Mouse (Mus musculus) frontal cortex, postnatal 10 days (tissue): Measurements from ENCODE around the gene Kcnip3.
A peak's percentile ranks its signal among the peaks of the same experiment; 100 is the strongest.

Source experiments
- DNase-seq, 2 experiments: peaks; one replicate each; pipeline ENCODE4 v3.0.0; 2022; ENCODE audit warnings: low spot score in 2 of 2, mixed read lengths in 1 of 2

Gene Kcnip3

GRCm38 (mm10) chr2:127470183-127470582 lies 51.7 kb downstream of the Kcnip3 start:
- DNase-seq: no peak

GRCm38 (mm10) chr2:127462314-127462713 lies 59.6 kb downstream of the Kcnip3 start:
- peak in 1 of 2 experiments; percentile 62 for DNase-seq

- no peak for DNase-seq
Observed at GRCm38 (mm10) chr2:127461351-127461750, 60.5 kb downstream of the Kcnip3 start.

- DNase-seq: no peak
Observed at GRCm38 (mm10) chr2:127459341-127459740, 62.6 kb downstream of the Kcnip3 start.

- DNase-seq: peak in 1 of 2 experiments; percentile 64
Observed at GRCm38 (mm10) chr2:127453764-127454163, 68.1 kb downstream of the Kcnip3 start.

- DNase-seq: no peak
Observed at GRCm38 (mm10) chr2:127453141-127453540, 68.8 kb downstream of the Kcnip3 start.

GRCm38 (mm10) chr2:127451748-127452147 lies 70.1 kb downstream of the Kcnip3 start:
- no peak for DNase-seq

- no peak for DNase-seq
Observed at GRCm38 (mm10) chr2:127449691-127450090, 72.2 kb downstream of the Kcnip3 start.

- no peak for DNase-seq
Observed at GRCm38 (mm10) chr2:127446847-127447246, 75.0 kb downstream of the Kcnip3 start.

GRCm38 (mm10) chr2:127444055-127444789 lies 77.7 kb downstream of the Kcnip3 start, which contains the start of gene Fahd2a:
Gene Fahd2a, minus strand, starts transcription at chr2:127444565.
- peak; percentile 82 to 86 for DNase-seq

GRCm38 (mm10) chr2:127437697-127438096 lies 84.2 kb downstream of the Kcnip3 start:
- no peak for DNase-seq

GRCm38 (mm10) chr2:127435554-127435953 lies 86.3 kb downstream of the Kcnip3 start:
- DNase-seq: no peak

GRCm38 (mm10) chr2:127435135-127435534 lies 86.8 kb downstream of the Kcnip3 start:
- DNase-seq: no peak

GRCm38 (mm10) chr2:127433487-127434295 lies 88.2 kb downstream of the Kcnip3 start:
- no peak for DNase-seq

- peak in 1 of 2 experiments; percentile 41 for DNase-seq
Observed at GRCm38 (mm10) chr2:127430238-127430637, 91.7 kb downstream of the Kcnip3 start.

- no peak for DNase-seq
Observed at GRCm38 (mm10) chr2:127424977-127425376, 96.9 kb downstream of the Kcnip3 start, which contains the start of gene Gpat2. Gene Gpat2, plus strand, starts transcription at chr2:127425199.

- DNase-seq: no peak
Observed at GRCm38 (mm10) chr2:127418266-127418970, 103.5 kb downstream of the Kcnip3 start.

- no peak for DNase-seq
Observed at GRCm38 (mm10) chr2:127416706-127417105, 105.2 kb downstream of the Kcnip3 start.

- DNase-seq: no peak
Observed at GRCm38 (mm10) chr2:127415806-127416205, 106.1 kb downstream of the Kcnip3 start.

- no peak for DNase-seq
Observed at GRCm38 (mm10) chr2:127411126-127411525, 110.8 kb downstream of the Kcnip3 start.
